Mouse (Mus musculus) testis, adult 2 months (tissue): ENCODE results near the gene BC005624. TPM values are rescaled to one million over a fixed set of nuclear protein-coding genes. Genes with fewer than 3 reads are reported as not detected.

Experiments
- H3K27ac ChIP-seq: fragments of 200-500 bp; 2 replicates; pipeline ENCODE4 v1.5.1; 2012; ENCODE audit warnings: low read depth, low read length; ENCODE audit not compliant: control insufficient read depth, insufficient read depth
- H3K27me3 ChIP-seq: fragments of 200-500 bp; 2 replicates; pipeline ENCODE4 v1.6.1; 2012; ENCODE audit warnings: mild to moderate bottlenecking, low read length, moderate library complexity; ENCODE audit not compliant: control insufficient read depth, insufficient read depth
- H3K36me3 ChIP-seq: fragments of 200-500 bp; 2 replicates; pipeline ENCODE4 v1.6.1; 2012; ENCODE audit warnings: mild to moderate bottlenecking, low read length; ENCODE audit not compliant: control insufficient read depth, insufficient read depth
- H3K4me1 ChIP-seq: fragments of 200-500 bp; 2 replicates; pipeline ENCODE4 v1.6.1; 2012; ENCODE audit warnings: low read length; ENCODE audit not compliant: control insufficient read depth, insufficient read depth
- H3K4me3 ChIP-seq: fragments of 200-500 bp; 2 replicates; pipeline ENCODE4 v1.5.1; 2012; ENCODE audit warnings: low read depth, mild to moderate bottlenecking, low read length, moderate library complexity, mixed read lengths; ENCODE audit not compliant: control insufficient read depth
- CTCF ChIP-seq: fragments of 200-500 bp; IDR thresholded peaks from 2 replicates; pipeline ENCODE4 v1.5.1; 2012; ENCODE audit warnings: low read depth, mild to moderate bottlenecking, inconsistent platforms, low read length, moderate library complexity; ENCODE audit not compliant: control insufficient read depth, insufficient read depth, insufficient replicate concordance
- POLR2A ChIP-seq: fragments of 200-500 bp; IDR thresholded peaks from 2 replicates; pipeline ENCODE4 v1.6.1; 2012; ENCODE audit warnings: low read depth, mild to moderate bottlenecking, inconsistent platforms, low read length, moderate library complexity; ENCODE audit not compliant: control insufficient read depth
- polyA plus RNA-seq: library from polyadenylated mRNA; depleted of rRNA; stranded (reverse); fragments of >200 nt; gene quantifications from 2 replicates; pipeline ENCODE4 v1.2.3, GENCODE M21; 2012; rRNA removed

BC005624 gene
- 19.9 and 23.7 TPM in 2 replicates for polyA plus RNA-seq

- H3K27me3 ChIP-seq: no peaks in the 10 kb centered on the region
- no peaks in the 10 kb centered on the region for H3K36me3 ChIP-seq
- H3K4me3 ChIP-seq: peak within 1 kb of the TSS; percentile 97
- peak; percentile 62 for TF ChIP-seq POLR2A
- TF ChIP-seq CTCF: no peak
- H3K4me1 ChIP-seq: peaks cover 14% of the 10 kb centered on the region
- H3K27ac ChIP-seq: peak within 1 kb of the TSS; percentile 83
Observed at GRCm38 (mm10) chr2:30981790-30982513, at the start of gene BC005624, which contains the start of gene Usp20. TSS of gene BC005624 (minus strand) at chr2:30982201. TSS of gene Usp20 (plus strand) at chr2:30982279.

GRCm38 (mm10) chr2:31026642-31027041 lies 44.6 kb upstream of the BC005624 start:
- Histone ChIP-seq H3K27me3 (no peaks in the 10 kb centered on the region), H3K4me1 (no peaks in the 10 kb centered on the region), H3K36me3 (no peaks in the 10 kb centered on the region), H3K4me3 (no peak overlapping the region), H3K27ac (no peak overlapping the region)
- TF ChIP-seq POLR2A (no peak), CTCF (no peak)

GRCm38 (mm10) chr2:31025458-31025857 lies 43.5 kb upstream of the BC005624 start:
- H3K27ac ChIP-seq: no peak overlapping the region
- H3K36me3 ChIP-seq: no peaks in the 10 kb centered on the region; the same call in 1 of the 2 replicates
- H3K4me1 ChIP-seq: no peaks in the 10 kb centered on the region
- TF ChIP-seq POLR2A (no peak), CTCF (no peak)
- H3K4me3 ChIP-seq: no peak overlapping the region
- H3K27me3 ChIP-seq: no peaks in the 10 kb centered on the region

- Histone ChIP-seq H3K4me1 (no peaks in the 10 kb centered on the region), H3K27me3 (no peaks in the 10 kb centered on the region), H3K27ac (no peak overlapping the region), H3K4me3 (no peak overlapping the region), H3K36me3 (no peaks in the 10 kb centered on the region; the same call in 1 of the 2 replicates)
- peak; percentile 55; the same call in 1 of the 2 replicates for TF ChIP-seq CTCF
- TF ChIP-seq POLR2A: no peak
Observed at GRCm38 (mm10) chr2:31024618-31025370, 42.8 kb upstream of the BC005624 start.

GRCm38 (mm10) chr2:31023940-31024339 lies 41.9 kb upstream of the BC005624 start:
- H3K36me3 ChIP-seq: no peaks in the 10 kb centered on the region; the same call in 1 of the 2 replicates
- no peak overlapping the region for H3K4me3 ChIP-seq
- no peak overlapping the region for H3K27ac ChIP-seq
- no peaks in the 10 kb centered on the region for H3K27me3 ChIP-seq
- no peaks in the 10 kb centered on the region for H3K4me1 ChIP-seq
- no peak for TF ChIP-seq CTCF
- TF ChIP-seq POLR2A: no peak

GRCm38 (mm10) chr2:31020202-31020601 lies 38.2 kb upstream of the BC005624 start:
- TF ChIP-seq POLR2A (no peak), CTCF (no peak)
- Histone ChIP-seq H3K36me3 (no peaks in the 10 kb centered on the region; the same call in none of the 2 replicates), H3K27me3 (no peaks in the 10 kb centered on the region), H3K4me1 (no peaks in the 10 kb centered on the region), H3K27ac (no peak overlapping the region), H3K4me3 (no peak overlapping the region)

GRCm38 (mm10) chr2:31019011-31019410 lies 37.0 kb upstream of the BC005624 start:
- Histone ChIP-seq H3K36me3 (no peaks in the 10 kb centered on the region; the same call in none of the 2 replicates), H3K27me3 (no peaks in the 10 kb centered on the region), H3K4me1 (no peaks in the 10 kb centered on the region), H3K27ac (no peak overlapping the region), H3K4me3 (no peak overlapping the region)
- TF ChIP-seq CTCF (no peak), POLR2A (no peak)
